ENCODE assay signal across 9 mouse cellular contexts in genomic region chr15:32265378-32265934, GRCm38 (mm10). TPM values are rescaled to one million over a fixed set of nuclear protein-coding genes. Genes with fewer than 3 reads are reported as not detected.
A peak's percentile ranks its signal among the peaks of the same experiment; 100 is the strongest.
DNase-seq lines count a peak whose midpoint lies in the region; ATAC-seq and TF ChIP-seq lines count a peak whose summit lies in the region.
"Had no signal": no experiment of that assay in that cellular context is flagged by ENCODE, and none has a peak within 500 bp of the region (broad histone marks: within the 10 kb centered on the region; RNA-seq: fewer than 3 reads in every experiment).

No protein-coding gene starts in this region.

- TF ChIP-seq CTCF in layer of hippocampus, adult 2 months (conservative IDR thresholded peaks at IDR 0.05), result no peak

- intact Hi-C loops in heart, postnatal 14 days (cut with DNase I), result no loop called here

- no peaks in the 10 kb centered on the region for H3K27me3 ChIP-seq in neural tube, embryonic 14.5 days (ENCODE audit: control insufficient read depth, insufficient read depth, low read length)
- no peaks in the 10 kb centered on the region for H3K27me3 ChIP-seq in forebrain, embryonic 11.5 days (ENCODE audit: control insufficient read depth, insufficient read depth, low read length)

- H3K36me3 ChIP-seq in neural tube, embryonic 14.5 days (ENCODE audit: control insufficient read depth, insufficient read depth, low read length), result no peaks in the 10 kb centered on the region
- no peaks in the 10 kb centered on the region for H3K36me3 ChIP-seq in forebrain, embryonic 11.5 days (ENCODE audit: control insufficient read depth, insufficient read depth, low read length)

- no peak overlapping the region for H3K4me2 ChIP-seq in neural tube, embryonic 14.5 days (ENCODE audit: low read depth, low read length)
- H3K4me2 ChIP-seq in forebrain, embryonic 11.5 days (ENCODE audit: low read depth, low read length, severe bottlenecking), result no peak overlapping the region

- no peaks in the 10 kb centered on the region for H3K9me3 ChIP-seq in neural tube, embryonic 14.5 days (ENCODE audit: control insufficient read depth, low read length)
- no peaks in the 10 kb centered on the region for H3K9me3 ChIP-seq in forebrain, embryonic 11.5 days (ENCODE audit: control insufficient read depth, low read length)

- no peak overlapping the region for H3K9ac ChIP-seq in neural tube, embryonic 14.5 days (replicated peaks; ENCODE audit: low read depth, low read length)
- no peak overlapping the region for H3K9ac ChIP-seq in forebrain, embryonic 11.5 days (ENCODE audit: low read length)

- 0 out of 2 replicates have a peak, but pooled peaks have one; percentile 28 for ATAC-seq in neural tube, embryonic 14.5 days (ENCODE audit: low read depth)
- no peak for ATAC-seq in forebrain, embryonic 11.5 days (replicated peaks; ENCODE audit: low FRiP score)

- no peak for DNase-seq in layer of hippocampus, adult 2 months (ENCODE audit: low spot score in 2 of 2)
- no peak for DNase-seq in layer of hippocampus, adult 9-10 months (ENCODE audit: low spot score)
- DNase-seq in cerebellum, postnatal 10 days, result peak; percentile 64 to 65
- peak; percentile 29 to 53 for DNase-seq in heart, postnatal 14 days
- no peak for DNase-seq in urinary bladder, postnatal 10 days (ENCODE audit: low spot score)
- no peak for DNase-seq in gastrocnemius, adult 18-20 months (ENCODE audit: low spot score)
- no peak for DNase-seq in forebrain, embryonic 11.5 days (ENCODE audit: low spot score)

- no peak overlapping the region for H3K4me3 ChIP-seq in layer of hippocampus, adult 2 months
- no peak overlapping the region for H3K4me3 ChIP-seq in neural tube, embryonic 14.5 days (ENCODE audit: low read depth, low read length)
- no peak overlapping the region for H3K4me3 ChIP-seq in forebrain, embryonic 11.5 days (ENCODE audit: low read depth, low read length)

- H3K4me1 ChIP-seq in neural tube, embryonic 14.5 days (ENCODE audit: control insufficient read depth, insufficient read depth, low read length), result peaks cover 11% of the 10 kb centered on the region; the same call in 1 of the 2 replicates
- no peaks in the 10 kb centered on the region; the same call in 1 of the 2 replicates for H3K4me1 ChIP-seq in forebrain, embryonic 11.5 days (replicated peaks; ENCODE audit: control insufficient read depth, insufficient read depth, low read length)

- H3K27ac ChIP-seq in layer of hippocampus, adult 2 months, result peak overlapping the region; percentile 77
- no peak overlapping the region for H3K27ac ChIP-seq in neural tube, embryonic 14.5 days (ENCODE audit: low read depth, low read length)
- no peak overlapping the region for H3K27ac ChIP-seq in forebrain, embryonic 11.5 days (ENCODE audit: low read depth, low read length)
- H3K27ac ChIP-seq: macrophage had no signal

- 63% methylated on average over 9 of the region's 9 CpGs for WGBS in neural tube, embryonic 14.5 days
- WGBS in forebrain, embryonic 11.5 days, result 86% methylated on average over 9 of the region's 9 CpGs

RNA-seq across cellular contexts. Expression of gene Sema5a, which starts 20.8 kb away (rescaled TPM):
- total RNA-seq in layer of hippocampus, adult 2 months (2021), result 10 to 100 TPM; 90.1 to 98.1 TPM
- total RNA-seq in heart, postnatal 14 days (2021), result 10 to 100 TPM; 16.8 to 16.9 TPM
- polyA plus RNA-seq in neural tube, embryonic 14.5 days (2014; fragmentation: Nextera tagmentation; extraction: Ambion mirVana), result 14.8 and 15.7 TPM in 2 replicates
- 1 to 10 TPM; 2.3 to 2.9 TPM for total RNA-seq in gastrocnemius, adult 18-20 months (2021)
- polyA plus RNA-seq in forebrain, embryonic 11.5 days (2014; fragmentation: Nextera tagmentation; extraction: Ambion mirVana), result 14.5 and 16.2 TPM in 2 replicates
- polyA plus RNA-seq: macrophage had no signal

Comparison
In these comparisons a context has a peak if more than half of its experiments do, and no peak if none do; other contexts are left out.
1. DNase-seq: peak in cerebellum, postnatal 10 days (2 of 2) and heart, postnatal 14 days (2 of 2); none in layer of hippocampus, adult 2 months (0 of 2), layer of hippocampus, adult 9-10 months (single experiment), urinary bladder, postnatal 10 days (single experiment), gastrocnemius, adult 18-20 months (single experiment) and forebrain, embryonic 11.5 days (single experiment).
2. RNA of gene Sema5a, which starts 20.8 kb away (total RNA-seq): 90.1 to 98.1 TPM in layer of hippocampus, adult 2 months; 16.8 to 16.9 TPM in heart, postnatal 14 days and 2.3 to 2.9 TPM in gastrocnemius, adult 18-20 months; every median in the first group is over 4 times any median in the second.